Mouse (Mus musculus): ENCODE results near the gene Gm10401.

GRCm38 (mm10) chr5:115083492-115083891 lies 14.6 kb downstream of the Gm10401 start:
- no peak for TF ChIP-seq EP300 (IDR thresholded peaks at IDR 0.05; ENCODE audit: low read depth)
- TF ChIP-seq CTCF (IDR thresholded peaks at IDR 0.05; ENCODE audit: low read depth): no peak

Data from liver, postnatal 0 days (tissue).